Mouse (Mus musculus): ENCODE measurements around the gene Olfr322. TPM values are rescaled to one million over a fixed set of nuclear protein-coding genes. Genes with fewer than 3 reads are reported as not detected.

Olfr322 gene
- polyA plus RNA-seq, 1 experiment from 2014 or later: not detected

Other genes with a start within 250 kb of the Olfr322 start
- gene 1810065E05Rik, start 237.7 kb upstream of the Olfr322 start, polyA plus RNA-seq (2015; fragmentation: Nextera tagmentation; extraction: Ambion mirVana): not detected in 2 replicates
- not detected in 2 replicates for gene Gm12253, start 226.2 kb upstream of the Olfr322 start, polyA plus RNA-seq (2015; fragmentation: Nextera tagmentation; extraction: Ambion mirVana)
- not detected in 2 replicates for gene Lypd9, start 205.9 kb upstream of the Olfr322 start, polyA plus RNA-seq (2015; fragmentation: Nextera tagmentation; extraction: Ambion mirVana)
- gene Olfr30, start 196.5 kb upstream of the Olfr322 start, polyA plus RNA-seq (2015; fragmentation: Nextera tagmentation; extraction: Ambion mirVana): not detected in 2 replicates
- not detected in 2 replicates for gene Olfr332, start 166.2 kb upstream of the Olfr322 start, polyA plus RNA-seq (2015; fragmentation: Nextera tagmentation; extraction: Ambion mirVana)
- not detected in 2 replicates for gene Olfr331, start 156.2 kb upstream of the Olfr322 start, polyA plus RNA-seq (2015; fragmentation: Nextera tagmentation; extraction: Ambion mirVana)
- not detected in 2 replicates for gene Olfr330, start 123.9 kb upstream of the Olfr322 start, polyA plus RNA-seq (2015; fragmentation: Nextera tagmentation; extraction: Ambion mirVana)
- not detected in 2 replicates for gene Olfr329-ps, start 112.4 kb upstream of the Olfr322 start, polyA plus RNA-seq (2015; fragmentation: Nextera tagmentation; extraction: Ambion mirVana)
- 0.05 and 0.07 TPM in 2 replicates for gene Olfr328, start 103.1 kb upstream of the Olfr322 start, polyA plus RNA-seq (2015; fragmentation: Nextera tagmentation; extraction: Ambion mirVana)
- gene Olfr224, start 88.2 kb upstream of the Olfr322 start, polyA plus RNA-seq (2015; fragmentation: Nextera tagmentation; extraction: Ambion mirVana): not detected in 2 replicates
- gene Olfr325, start 81.1 kb upstream of the Olfr322 start, polyA plus RNA-seq (2015; fragmentation: Nextera tagmentation; extraction: Ambion mirVana): not detected in 2 replicates
- not detected in 2 replicates for gene Olfr324, start 63.7 kb upstream of the Olfr322 start, polyA plus RNA-seq (2015; fragmentation: Nextera tagmentation; extraction: Ambion mirVana)
- gene 2210407C18Rik, start 42.7 kb upstream of the Olfr322 start, polyA plus RNA-seq (2015; fragmentation: Nextera tagmentation; extraction: Ambion mirVana): not detected in 2 replicates
- not detected in 2 replicates for gene Olfr323, start 28.3 kb upstream of the Olfr322 start, polyA plus RNA-seq (2015; fragmentation: Nextera tagmentation; extraction: Ambion mirVana)
- gene Trim58, start 18.3 kb upstream of the Olfr322 start, polyA plus RNA-seq (2015; fragmentation: Nextera tagmentation; extraction: Ambion mirVana): 0.68 and 0.96 TPM in 2 replicates
- not detected in 2 replicates for gene Olfr320, start 22.3 kb downstream of the Olfr322 start, polyA plus RNA-seq (2015; fragmentation: Nextera tagmentation; extraction: Ambion mirVana)
- not detected in 2 replicates for gene Olfr319, start 40.4 kb downstream of the Olfr322 start, polyA plus RNA-seq (2015; fragmentation: Nextera tagmentation; extraction: Ambion mirVana)
- gene Olfr318, start 65.2 kb downstream of the Olfr322 start, polyA plus RNA-seq (2015; fragmentation: Nextera tagmentation; extraction: Ambion mirVana): not detected in 2 replicates
- not detected in 2 replicates for gene Olfr317, start 80.4 kb downstream of the Olfr322 start, polyA plus RNA-seq (2015; fragmentation: Nextera tagmentation; extraction: Ambion mirVana)
- gene Olfr316, start 94.0 kb downstream of the Olfr322 start, polyA plus RNA-seq (2015; fragmentation: Nextera tagmentation; extraction: Ambion mirVana): not detected in 2 replicates
- gene Olfr315, start 114.4 kb downstream of the Olfr322 start, polyA plus RNA-seq (2015; fragmentation: Nextera tagmentation; extraction: Ambion mirVana): not detected in 2 replicates
- 0.08 TPM in 1 of 2 replicates, not detected in the other for gene Olfr314, start 124.2 kb downstream of the Olfr322 start, polyA plus RNA-seq (2015; fragmentation: Nextera tagmentation; extraction: Ambion mirVana)
- 0.47 and 0.66 TPM in 2 replicates for gene Fam183b, start 143.2 kb downstream of the Olfr322 start, polyA plus RNA-seq (2015; fragmentation: Nextera tagmentation; extraction: Ambion mirVana)
- 0.12 and 0.17 TPM in 2 replicates for gene Olfr313, start 156.2 kb downstream of the Olfr322 start, polyA plus RNA-seq (2015; fragmentation: Nextera tagmentation; extraction: Ambion mirVana)
- gene Olfr312, start 170.5 kb downstream of the Olfr322 start, polyA plus RNA-seq (2015; fragmentation: Nextera tagmentation; extraction: Ambion mirVana): 0.11 and 0.13 TPM in 2 replicates
- gene Olfr311, start 180.5 kb downstream of the Olfr322 start, polyA plus RNA-seq (2015; fragmentation: Nextera tagmentation; extraction: Ambion mirVana): 0.17 and 0.24 TPM in 2 replicates
- 3.9 and 5.2 TPM in 2 replicates for gene Gm12258, start 188.4 kb downstream of the Olfr322 start, polyA plus RNA-seq (2015; fragmentation: Nextera tagmentation; extraction: Ambion mirVana)
- gene 2810021J22Rik, start 208.4 kb downstream of the Olfr322 start, polyA plus RNA-seq (2015; fragmentation: Nextera tagmentation; extraction: Ambion mirVana): 3.3 and 4.4 TPM in 2 replicates
- 3.3 and 3.5 TPM in 2 replicates for gene Zfp39, start 245.4 kb downstream of the Olfr322 start, polyA plus RNA-seq (2015; fragmentation: Nextera tagmentation; extraction: Ambion mirVana)